Mouse (Mus musculus): ENCODE results near the gene Clmn. TPM values are rescaled to one million over a fixed set of nuclear protein-coding genes. Genes with fewer than 3 reads are reported as not detected.

Gene Clmn
- polyA plus RNA-seq, 1 experiment from 2014 or later: 5.5 TPM

DNA sequence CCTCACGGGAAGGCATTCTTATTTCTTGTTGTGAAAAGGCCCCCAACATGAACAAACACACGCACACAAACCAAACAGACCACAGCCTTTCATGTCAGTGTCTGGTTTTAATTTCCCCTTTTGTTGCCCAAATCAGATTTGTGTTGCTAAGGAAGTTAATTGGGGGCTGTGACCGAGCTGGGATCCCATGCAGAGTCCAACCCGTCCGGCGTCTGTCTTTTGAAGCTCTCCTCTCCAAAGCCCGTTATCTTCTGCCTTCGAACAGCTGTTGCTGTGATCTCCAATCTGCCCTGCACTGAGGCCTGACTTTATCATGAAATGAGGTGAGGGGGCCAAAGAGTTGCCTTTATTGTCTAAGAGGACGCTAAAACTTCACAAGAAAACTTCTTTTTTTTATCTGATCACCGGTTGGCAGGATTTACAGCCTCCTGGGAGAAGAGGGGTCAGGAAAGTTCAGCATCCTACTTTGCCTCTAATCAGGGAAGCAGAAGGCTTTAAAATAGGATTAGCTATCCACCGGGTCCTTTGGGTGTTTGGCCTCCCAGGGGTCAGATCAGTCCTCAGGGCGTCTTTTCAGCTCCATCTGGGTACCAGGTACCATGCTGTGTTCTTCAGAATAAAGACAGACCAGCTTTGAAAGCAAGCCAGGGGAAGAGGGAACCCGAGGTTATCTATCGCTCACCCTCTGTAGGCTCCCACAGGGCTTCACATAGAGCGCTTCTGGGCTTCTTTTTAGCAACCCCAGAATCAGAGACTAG, 43.3 kb upstream of the Clmn start:
- H3K4me2 ChIP-seq (replicated peaks; ENCODE audit: low read depth): no peak overlapping the region
- no peaks in the 10 kb centered on the region for H3K9me3 ChIP-seq (ENCODE audit: control insufficient read depth, low read length)
- H3K27ac ChIP-seq (replicated peaks): no peak overlapping the region
- H3K9ac ChIP-seq (ENCODE audit: low read length): no peak overlapping the region
- 34% methylated on average over 15 of the region's 15 CpGs for WGBS
- DNase-seq (ENCODE audit: low spot score) (no peak), ATAC-seq (ENCODE audit: low FRiP score, low TSS enrichment) (no peak)
- H3K4me1 ChIP-seq (replicated peaks; ENCODE audit: control insufficient read depth, insufficient read depth): no peaks in the 10 kb centered on the region
- H3K27me3 ChIP-seq (ENCODE audit: control insufficient read depth, insufficient read depth, low read length): no peaks in the 10 kb centered on the region
- no peak overlapping the region for H3K4me3 ChIP-seq (ENCODE audit: low read depth, low read length)
- no peak for TF ChIP-seq EP300 (optimal IDR thresholded peaks at IDR 0.05)
- no peak for TF ChIP-seq CTCF (IDR thresholded peaks at IDR 0.05; ENCODE audit: low read depth)
- no peaks in the 10 kb centered on the region for H3K36me3 ChIP-seq (ENCODE audit: control insufficient read depth, insufficient read depth, low read length)

DNA sequence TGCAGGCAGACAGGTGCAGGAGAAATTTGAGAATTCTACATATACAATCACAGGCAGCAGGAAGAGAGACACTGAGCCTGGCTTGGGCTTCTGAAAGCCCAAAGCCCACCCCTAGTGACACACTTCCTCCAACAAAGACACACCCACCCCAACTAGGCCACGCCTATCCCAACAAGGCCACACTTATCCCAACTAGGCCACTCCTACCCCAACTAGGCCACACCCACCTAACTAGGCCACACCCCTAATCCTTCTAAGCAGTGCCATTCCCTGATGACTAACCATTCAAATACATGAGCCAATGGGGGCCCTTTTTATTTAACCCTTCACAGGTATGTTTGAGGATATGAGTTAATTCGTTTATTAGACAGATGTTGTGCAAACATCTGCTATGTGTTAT, 42.3 kb upstream of the Clmn start:
- ATAC-seq (ENCODE audit: low FRiP score, low TSS enrichment): no peak

DNA sequence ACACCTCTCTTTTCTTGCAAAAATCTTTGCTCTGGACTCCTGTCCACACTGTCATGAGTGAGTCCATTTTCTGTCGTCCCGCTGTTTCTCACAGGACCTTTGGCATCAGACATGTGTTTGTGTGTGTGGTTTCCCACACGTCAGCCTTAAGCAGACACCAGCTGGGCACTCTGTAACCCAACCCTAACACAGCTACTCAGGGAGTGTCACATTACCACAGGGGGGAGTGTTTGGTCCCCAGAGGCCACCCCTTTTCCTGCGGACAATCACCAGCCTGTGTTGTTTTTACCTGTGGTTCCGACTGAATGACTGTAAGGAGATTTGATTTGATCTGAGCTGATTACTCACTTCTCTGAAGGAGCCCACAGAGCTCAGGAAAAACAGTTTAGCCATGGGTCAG, 39.3 kb upstream of the Clmn start:
- 17% methylated on average over 5 of the region's 5 CpGs for WGBS
- no peak overlapping the region for H3K4me2 ChIP-seq (replicated peaks; ENCODE audit: low read depth)

More for the DNA sequence above, 42.3 kb upstream of the Clmn start:
- no peak overlapping the region for H3K4me2 ChIP-seq (replicated peaks; ENCODE audit: low read depth)
- no peak for TF ChIP-seq EP300 (optimal IDR thresholded peaks at IDR 0.05)
- no peak for TF ChIP-seq CTCF (IDR thresholded peaks at IDR 0.05; ENCODE audit: low read depth)
- 93% methylated on average over 2 of the region's 2 CpGs for WGBS
- no peak overlapping the region for H3K27ac ChIP-seq (replicated peaks)
- H3K4me1 ChIP-seq (replicated peaks; ENCODE audit: control insufficient read depth, insufficient read depth): no peaks in the 10 kb centered on the region
- no peaks in the 10 kb centered on the region for H3K9me3 ChIP-seq (ENCODE audit: control insufficient read depth, low read length)
- no peaks in the 10 kb centered on the region for H3K36me3 ChIP-seq (ENCODE audit: control insufficient read depth, insufficient read depth, low read length)
- H3K4me3 ChIP-seq (ENCODE audit: low read depth, low read length): no peak overlapping the region
- no peak for DNase-seq (ENCODE audit: low spot score)
- H3K27me3 ChIP-seq (ENCODE audit: control insufficient read depth, insufficient read depth, low read length): no peaks in the 10 kb centered on the region
- no peak overlapping the region for H3K9ac ChIP-seq (ENCODE audit: low read length)

DNA sequence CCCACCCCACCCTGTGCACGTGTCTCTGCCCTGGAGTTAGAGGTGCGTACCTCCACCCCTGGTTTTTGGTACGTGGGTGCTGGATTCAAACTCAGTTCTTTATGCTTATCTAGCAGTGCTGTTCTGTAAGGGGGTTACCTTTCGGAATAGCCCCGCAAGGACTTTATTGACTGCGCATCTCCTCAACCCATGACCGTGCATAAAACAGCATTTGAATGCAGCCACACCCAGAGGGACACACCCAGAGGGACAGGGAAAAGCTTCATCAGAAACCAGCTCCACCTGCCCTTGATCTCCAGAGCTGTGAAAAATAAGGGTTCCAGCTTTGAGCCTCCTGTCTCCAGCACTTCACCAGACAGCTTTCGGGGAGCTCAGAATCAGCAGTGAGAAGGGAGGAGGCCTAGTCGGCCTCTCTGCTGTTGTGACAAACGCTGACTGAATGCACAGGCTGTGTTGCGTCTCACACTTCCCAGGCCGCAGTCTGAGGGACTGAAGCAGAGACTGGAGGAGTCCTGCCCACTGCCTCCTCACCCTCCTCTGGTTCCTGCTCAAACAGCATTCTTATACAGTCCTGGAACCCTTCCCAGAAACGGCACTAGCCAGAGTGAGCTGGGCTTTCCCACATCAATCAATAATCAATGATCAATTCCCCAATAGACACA, 37.6 kb upstream of the Clmn start:
- H3K27ac ChIP-seq (replicated peaks): 0 out of 2 replicates have a peak overlapping the region, but pooled peaks have one; percentile 18
- H3K9me3 ChIP-seq (ENCODE audit: control insufficient read depth, low read length): no peaks in the 10 kb centered on the region
- WGBS: 68% methylated on average over 13 of the region's 13 CpGs
- H3K9ac ChIP-seq (ENCODE audit: low read length): no peak overlapping the region
- H3K4me1 ChIP-seq (replicated peaks; ENCODE audit: control insufficient read depth, insufficient read depth): no peaks in the 10 kb centered on the region
- no peaks in the 10 kb centered on the region for H3K36me3 ChIP-seq (ENCODE audit: control insufficient read depth, insufficient read depth, low read length)
- no peak overlapping the region for H3K4me3 ChIP-seq (ENCODE audit: low read depth, low read length)
- no peak for ATAC-seq (ENCODE audit: low FRiP score, low TSS enrichment)
- no peak overlapping the region for H3K4me2 ChIP-seq (replicated peaks; ENCODE audit: low read depth)
- no peak for DNase-seq (ENCODE audit: low spot score)
- no peaks in the 10 kb centered on the region for H3K27me3 ChIP-seq (ENCODE audit: control insufficient read depth, insufficient read depth, low read length)
- TF ChIP-seq EP300 (optimal IDR thresholded peaks at IDR 0.05) (no peak), CTCF (IDR thresholded peaks at IDR 0.05; ENCODE audit: low read depth) (no peak)

More for the DNA sequence above, 39.3 kb upstream of the Clmn start:
- TF ChIP-seq CTCF (IDR thresholded peaks at IDR 0.05; ENCODE audit: low read depth): peak; percentile 10; the same call in 1 of the 2 replicates
- no peak for TF ChIP-seq EP300 (optimal IDR thresholded peaks at IDR 0.05)
- Histone ChIP-seq H3K9me3 (ENCODE audit: control insufficient read depth, low read length) (no peaks in the 10 kb centered on the region), H3K27ac (replicated peaks) (no peak overlapping the region), H3K4me1 (replicated peaks; ENCODE audit: control insufficient read depth, insufficient read depth) (no peaks in the 10 kb centered on the region), H3K27me3 (ENCODE audit: control insufficient read depth, insufficient read depth, low read length) (no peaks in the 10 kb centered on the region), H3K4me3 (ENCODE audit: low read depth, low read length) (no peak overlapping the region), H3K36me3 (ENCODE audit: control insufficient read depth, insufficient read depth, low read length) (no peaks in the 10 kb centered on the region), H3K9ac (ENCODE audit: low read length) (no peak overlapping the region)
- ATAC-seq (ENCODE audit: low FRiP score, low TSS enrichment) (peak; percentile 86), DNase-seq (ENCODE audit: low spot score) (peak; percentile 52)

DNA sequence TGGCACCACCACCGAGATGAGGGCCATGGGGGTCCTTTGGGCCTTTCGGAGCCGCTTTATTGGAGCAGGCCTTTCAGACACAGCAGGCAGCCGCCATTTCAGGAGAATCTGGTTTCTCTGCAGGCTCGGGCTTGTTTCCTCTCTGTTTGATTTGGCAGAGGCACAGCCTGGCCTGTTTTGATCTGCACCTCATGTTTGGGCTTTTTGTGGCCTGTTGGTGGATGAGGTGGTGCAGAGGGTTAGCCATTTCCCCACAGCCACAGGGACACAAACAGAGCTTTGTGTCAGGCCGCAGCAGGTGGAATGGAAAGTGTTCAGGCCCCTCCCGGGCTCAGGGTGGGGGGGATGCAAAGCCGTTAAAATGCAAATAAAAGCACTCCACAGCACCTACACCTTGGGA, 36.4 kb upstream of the Clmn start:
- ATAC-seq (ENCODE audit: low FRiP score, low TSS enrichment) (no peak), DNase-seq (ENCODE audit: low spot score) (no peak)
- no peak overlapping the region for H3K9ac ChIP-seq (ENCODE audit: low read length)
- H3K4me3 ChIP-seq (ENCODE audit: low read depth, low read length): no peak overlapping the region
- no peaks in the 10 kb centered on the region for H3K36me3 ChIP-seq (ENCODE audit: control insufficient read depth, insufficient read depth, low read length)
- H3K9me3 ChIP-seq (ENCODE audit: control insufficient read depth, low read length): no peaks in the 10 kb centered on the region
- 43% methylated on average over 8 of the region's 8 CpGs for WGBS
- no peak for TF ChIP-seq CTCF (IDR thresholded peaks at IDR 0.05; ENCODE audit: low read depth)
- TF ChIP-seq EP300 (optimal IDR thresholded peaks at IDR 0.05): no peak
- no peak overlapping the region for H3K4me2 ChIP-seq (replicated peaks; ENCODE audit: low read depth)
- H3K27me3 ChIP-seq (ENCODE audit: control insufficient read depth, insufficient read depth, low read length): no peaks in the 10 kb centered on the region
- no peak overlapping the region for H3K27ac ChIP-seq (replicated peaks)
- 0 out of 2 replicates have a peak, but pooled peaks cover 3% of the 10 kb centered on the region for H3K4me1 ChIP-seq (replicated peaks; ENCODE audit: control insufficient read depth, insufficient read depth)

DNA sequence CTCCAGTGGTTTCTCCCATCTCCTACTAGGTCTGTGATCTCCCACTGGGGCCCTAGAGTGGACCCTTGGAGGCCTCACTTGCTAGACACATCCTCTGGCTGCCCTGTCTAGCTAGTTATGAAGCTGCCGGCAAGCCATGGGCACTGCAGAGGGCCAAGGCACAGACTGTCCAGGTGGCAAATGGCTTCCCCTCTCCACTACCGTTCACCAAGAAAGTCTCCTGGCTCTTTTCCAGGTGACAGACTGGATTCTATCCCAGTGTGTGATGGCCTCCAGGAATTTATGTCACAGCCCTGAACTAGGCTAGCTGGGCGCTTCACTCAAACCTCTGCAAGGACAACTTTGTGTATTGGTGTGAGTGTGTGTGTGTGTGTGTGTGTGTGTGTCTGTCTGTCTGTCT, 35.0 kb upstream of the Clmn start:
- WGBS: 57% methylated on average over 3 of the region's 3 CpGs
- Histone ChIP-seq H3K9ac (ENCODE audit: low read length) (no peak overlapping the region), H3K27me3 (ENCODE audit: control insufficient read depth, insufficient read depth, low read length) (no peaks in the 10 kb centered on the region), H3K9me3 (ENCODE audit: control insufficient read depth, low read length) (no peaks in the 10 kb centered on the region), H3K4me2 (replicated peaks; ENCODE audit: low read depth) (no peak overlapping the region), H3K4me1 (replicated peaks; ENCODE audit: control insufficient read depth, insufficient read depth) (0 out of 2 replicates have a peak, but pooled peaks cover 3% of the 10 kb centered on the region), H3K27ac (replicated peaks) (no peak overlapping the region), H3K36me3 (ENCODE audit: control insufficient read depth, insufficient read depth, low read length) (no peaks in the 10 kb centered on the region), H3K4me3 (ENCODE audit: low read depth, low read length) (no peak overlapping the region)
- ATAC-seq (ENCODE audit: low FRiP score, low TSS enrichment) (no peak), DNase-seq (ENCODE audit: low spot score) (no peak)
- TF ChIP-seq EP300 (optimal IDR thresholded peaks at IDR 0.05) (no peak), CTCF (IDR thresholded peaks at IDR 0.05; ENCODE audit: low read depth) (no peak)
